Mouse (Mus musculus) gastrocnemius, adult 18-20 months (tissue): ENCODE data around the gene Zbtb21. TPM values are rescaled to one million over a fixed set of nuclear protein-coding genes. Genes with fewer than 3 reads are reported as not detected.
A peak's percentile ranks its signal among the peaks of the same experiment; 100 is the strongest.
"Not testable (repeated sequence)": the region's sequence is repeated elsewhere in the genome, so short reads cannot be mapped to it uniquely, and the experiment has no call there.

Source experiments
- DNase-seq: peaks from one replicate; pipeline ENCODE4 v3.0.0; 2021; ENCODE audit warnings: low spot score
- total RNA-seq, 2 experiments: library from RNA; stranded (reverse); gene quantifications; 2 replicates each; pipeline ENCODE4 v1.2.3; 2021

Zbtb21 gene
- total RNA-seq, 2 experiments from 2014 or later, result 6.3 to 11.9 TPM

DNA sequence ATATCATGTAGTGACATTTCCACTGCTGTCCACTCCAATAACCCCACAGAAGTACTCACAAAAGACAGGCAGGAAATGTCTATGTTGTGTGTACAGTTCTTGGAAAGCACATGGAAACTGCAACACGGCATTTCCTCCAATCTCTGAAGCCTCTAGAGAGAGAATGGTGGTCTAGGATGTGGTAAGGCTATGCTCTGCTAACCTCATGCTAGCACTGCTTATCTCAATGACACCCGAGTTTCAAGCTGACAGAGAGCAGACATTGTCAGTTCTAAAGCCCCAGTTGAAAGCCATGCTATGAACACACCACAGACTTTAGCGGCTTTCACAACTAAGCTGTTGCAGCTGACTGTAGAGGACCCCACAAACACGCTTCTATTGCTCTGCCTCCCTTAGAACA lies 13.6 kb downstream of the Zbtb21 start:
- no peak for DNase-seq

DNA sequence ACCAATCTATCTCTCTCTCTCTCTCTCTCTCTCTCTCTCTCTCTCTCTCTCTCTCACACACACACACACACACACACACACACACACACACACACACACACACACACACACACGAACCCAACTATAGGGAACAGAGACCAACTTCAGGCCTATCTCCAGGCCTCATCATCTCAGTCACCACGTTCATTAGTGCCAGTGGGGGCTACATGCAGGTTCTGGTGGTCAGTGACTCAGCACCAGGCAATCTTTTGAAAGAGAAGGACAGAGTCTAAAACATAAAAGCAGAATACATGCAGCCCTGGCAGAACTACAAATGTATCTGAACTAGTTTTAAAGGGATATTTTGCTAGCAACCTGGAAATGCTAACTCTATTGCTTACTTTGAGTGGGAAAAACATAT lies 15.4 kb downstream of the Zbtb21 start:
- not testable (repeated sequence) for DNase-seq

DNA sequence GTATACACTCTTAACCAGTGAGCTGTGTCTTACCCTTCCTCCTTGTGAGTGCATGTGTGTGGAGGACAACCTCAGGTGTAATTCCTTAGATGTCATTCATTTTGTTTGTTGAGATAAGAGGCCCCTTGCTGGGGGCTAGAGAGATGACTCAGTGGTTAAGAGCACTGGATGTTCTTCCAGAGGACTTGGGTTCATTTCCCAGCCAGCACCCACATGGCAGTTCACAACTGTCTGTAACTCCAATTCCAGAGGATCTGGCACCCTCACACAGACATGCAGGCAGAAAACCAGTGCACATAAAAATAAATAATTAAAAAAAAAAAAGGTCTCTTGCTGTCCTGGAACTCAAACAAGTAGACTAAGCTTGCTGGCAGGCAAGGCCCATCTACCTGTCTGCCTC lies 20.6 kb downstream of the Zbtb21 start:
- no peak for DNase-seq

GRCm38 (mm10) chr16:97940471-97940973 lies 21.9 kb downstream of the Zbtb21 start:
- DNase-seq, result no peak

DNA sequence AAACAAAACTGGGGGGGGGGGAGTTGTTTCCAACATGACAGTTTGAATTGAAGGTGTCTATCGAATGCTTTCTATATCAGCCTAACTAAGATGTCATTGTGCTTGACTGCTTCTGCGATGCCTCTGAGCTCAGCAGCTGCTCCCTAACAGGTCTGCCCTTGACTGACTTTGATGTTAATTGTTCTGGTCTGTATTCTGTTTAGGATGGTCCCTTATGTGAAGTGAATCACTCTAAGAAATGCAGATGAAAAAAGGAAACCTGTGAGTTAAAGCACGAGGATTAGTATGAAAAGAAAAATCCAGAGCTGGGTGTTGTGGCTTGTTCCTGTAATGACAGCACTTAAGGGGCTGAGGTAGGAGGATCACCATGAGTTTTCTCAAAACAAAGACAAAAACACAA lies 26.6 kb downstream of the Zbtb21 start:
- DNase-seq, result no peak

- DNase-seq, result peak; percentile 39
These were observed 32.2 kb downstream of the Zbtb21 start for GRCm38 (mm10) chr16:97930231-97930630.

- DNase-seq, result peak; percentile 55
These were observed 32.9 kb downstream of the Zbtb21 start for GRCm38 (mm10) chr16:97929520-97929919.

DNA sequence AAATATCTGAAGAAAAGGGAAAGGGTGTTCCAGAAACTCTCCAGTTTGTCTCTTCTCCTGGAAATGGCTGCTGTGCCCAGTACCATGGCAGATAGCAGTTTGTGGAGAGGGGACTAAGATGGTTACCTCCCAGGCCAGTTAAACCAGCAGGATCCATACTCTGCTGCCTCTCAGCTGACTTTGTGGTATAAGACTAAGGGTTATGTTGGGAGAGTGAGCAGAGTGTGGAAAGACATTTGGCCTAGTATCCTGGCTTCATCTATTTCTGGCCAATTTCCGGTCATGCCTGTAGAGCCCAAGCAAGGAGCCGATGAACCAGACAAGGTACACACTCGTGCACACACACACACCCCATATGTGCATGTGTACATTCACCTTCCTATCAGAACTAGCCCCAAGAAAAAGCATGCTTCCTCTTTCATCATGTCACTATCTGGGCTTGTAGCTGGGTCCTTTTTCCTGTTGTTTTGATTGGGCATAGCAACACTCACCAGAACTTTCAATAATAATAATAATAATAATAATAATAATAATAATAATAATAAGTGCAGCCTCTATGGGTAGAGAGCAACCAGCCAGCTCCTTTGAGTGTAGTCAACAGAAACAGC lies 35.0 kb downstream of the Zbtb21 start:
- DNase-seq, result no peak

DNA sequence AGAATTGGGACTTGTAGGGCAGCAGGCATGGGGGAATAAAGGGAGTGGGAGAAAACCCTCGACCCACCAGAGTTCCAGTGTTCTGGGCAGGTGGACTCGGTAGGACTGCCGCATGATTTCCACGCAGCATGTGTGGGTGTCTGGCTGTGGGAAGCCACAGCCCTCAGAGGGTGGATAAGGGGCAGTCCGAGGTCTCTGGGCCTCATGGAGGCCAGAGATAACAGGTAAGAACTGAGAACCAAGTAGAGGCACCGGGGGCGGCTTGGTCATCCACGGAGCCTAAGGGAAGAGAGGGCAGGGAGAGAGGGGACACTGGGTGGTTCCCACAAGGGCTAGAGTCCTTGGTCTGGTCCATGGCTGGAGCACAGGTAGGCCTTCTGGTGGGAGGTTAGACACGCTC lies 36.0 kb downstream of the Zbtb21 start:
- no peak for DNase-seq

DNA sequence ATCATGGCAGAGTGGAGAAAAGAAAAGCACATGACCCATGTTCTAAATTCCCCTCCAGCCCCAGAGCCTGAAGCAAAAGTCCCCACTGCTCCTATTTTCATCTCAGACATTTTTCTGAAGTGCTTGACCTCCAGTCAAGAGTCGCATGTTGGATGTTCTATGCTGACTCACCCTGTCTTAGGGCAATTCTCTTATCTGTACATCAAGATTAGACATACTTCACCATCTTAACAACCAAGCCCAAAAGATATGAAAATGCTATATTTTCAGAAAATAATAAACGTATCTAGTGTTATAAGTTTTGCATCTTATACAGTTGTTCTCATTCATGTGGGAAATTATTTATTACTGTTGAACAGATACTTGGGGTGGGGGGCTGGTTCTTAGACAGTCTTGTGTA lies 36.7 kb downstream of the Zbtb21 start:
- DNase-seq, result no peak

DNA sequence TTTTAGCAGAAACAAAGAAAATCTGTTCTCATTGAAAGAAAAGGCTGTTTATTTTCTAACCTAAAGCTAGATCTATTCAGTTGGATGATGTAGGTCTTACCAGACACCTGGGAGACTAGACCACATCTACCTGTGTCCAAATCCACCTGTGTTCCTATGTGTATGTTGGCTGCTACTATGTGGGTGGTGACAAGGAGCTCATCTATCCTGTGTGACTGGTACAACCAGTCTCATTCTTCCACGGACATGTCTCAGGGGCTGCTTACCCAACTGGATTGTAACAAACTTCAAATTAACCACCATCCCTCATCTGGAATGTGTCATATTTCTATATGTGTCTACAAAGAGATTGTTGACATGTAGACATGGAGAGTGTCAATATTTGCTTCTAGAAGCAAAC lies 38.7 kb downstream of the Zbtb21 start:
- no peak for DNase-seq

- no peak for DNase-seq
These were observed 39.7 kb downstream of the Zbtb21 start for GRCm38 (mm10) chr16:97922779-97923126.

DNA sequence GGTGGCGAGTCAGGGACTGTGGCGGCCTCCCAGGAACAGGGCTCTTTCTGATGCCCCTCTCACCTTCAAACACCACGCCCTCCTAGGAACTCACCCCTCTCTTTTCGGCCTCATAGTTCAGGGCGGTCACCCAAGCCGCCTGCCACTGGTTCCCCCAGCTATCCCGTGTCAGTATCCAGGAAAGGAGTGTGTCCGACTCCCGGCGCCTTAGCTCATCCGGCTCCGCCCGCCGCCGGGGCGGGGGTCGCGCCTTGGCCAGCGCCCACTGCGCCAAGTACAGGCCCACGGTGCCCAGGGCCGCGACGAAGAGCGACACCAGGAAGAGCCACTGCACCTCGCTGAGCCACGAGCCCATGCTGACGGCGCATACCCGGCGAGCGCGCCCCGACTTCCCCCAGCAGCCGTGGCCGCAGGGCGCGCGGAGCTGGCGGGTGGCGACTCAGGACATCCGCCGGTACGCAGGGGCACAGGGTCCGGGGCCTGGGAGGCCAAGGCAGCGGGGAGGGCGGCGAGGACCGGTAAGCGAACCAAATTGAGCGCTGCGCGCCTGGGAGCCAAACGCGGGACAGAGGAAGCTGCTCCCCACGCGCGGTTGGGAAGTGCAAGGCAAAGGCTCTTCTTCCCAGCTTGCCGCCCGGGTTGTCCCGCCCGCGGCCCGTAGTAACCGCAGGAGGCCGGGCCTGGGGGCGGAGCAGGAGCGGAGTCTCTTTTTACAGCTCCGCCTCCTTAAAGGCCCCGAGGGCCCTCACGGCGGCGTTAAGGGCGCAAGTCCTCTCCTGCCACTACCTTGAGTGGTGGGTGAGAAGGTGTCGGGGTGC lies 40.3 kb downstream of the Zbtb21 start:
- DNase-seq, result peak; percentile 92

GRCm38 (mm10) chr16:97920621-97921020 lies 41.8 kb downstream of the Zbtb21 start:
- peak; percentile 86 for DNase-seq

GRCm38 (mm10) chr16:97919793-97920192 lies 42.6 kb downstream of the Zbtb21 start:
- DNase-seq, result peak; percentile 51

- no peak for DNase-seq
These were observed 49.5 kb downstream of the Zbtb21 start for GRCm38 (mm10) chr16:97912873-97913272.

DNA sequence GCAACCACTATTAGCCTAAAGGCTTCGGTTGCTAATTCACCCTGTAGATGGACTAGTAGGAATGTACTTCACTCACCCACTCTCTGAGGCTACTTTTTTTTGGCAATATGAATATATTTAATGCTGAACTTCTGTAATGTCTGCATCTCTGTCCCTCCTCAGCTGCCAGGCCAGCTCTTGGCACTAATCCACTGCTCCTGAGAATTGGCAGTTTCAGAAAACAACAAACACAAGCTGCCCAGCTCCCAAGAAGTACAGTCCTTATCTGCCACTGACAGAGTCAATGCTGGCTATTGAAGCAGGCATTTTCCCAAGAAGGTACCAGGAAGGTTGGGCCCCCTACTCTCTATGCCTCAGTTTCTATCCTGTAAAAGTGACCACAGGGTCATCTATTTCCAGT lies 53.1 kb downstream of the Zbtb21 start:
- no peak for DNase-seq

- DNase-seq, result no peak
These were observed 54.9 kb downstream of the Zbtb21 start for GRCm38 (mm10) chr16:97907496-97907895.

DNA sequence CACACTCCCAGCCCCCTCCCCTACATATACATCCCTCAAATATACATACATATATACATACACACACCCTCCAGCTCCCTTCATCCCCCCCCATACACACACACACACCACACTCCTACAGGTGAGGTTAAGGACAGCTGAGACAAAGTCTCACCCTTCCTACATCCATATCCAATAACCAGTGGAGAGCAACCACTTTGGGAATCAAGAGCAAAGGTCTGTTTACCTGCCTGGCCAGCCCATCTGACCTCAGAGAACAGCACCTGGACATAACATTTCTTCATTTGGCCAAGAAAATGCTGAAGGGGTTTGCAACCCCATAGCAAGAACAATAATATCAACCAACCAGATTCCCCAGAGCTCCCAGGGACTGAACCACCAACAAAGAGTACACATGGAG lies 56.1 kb downstream of the Zbtb21 start:
- no peak for DNase-seq

DNA sequence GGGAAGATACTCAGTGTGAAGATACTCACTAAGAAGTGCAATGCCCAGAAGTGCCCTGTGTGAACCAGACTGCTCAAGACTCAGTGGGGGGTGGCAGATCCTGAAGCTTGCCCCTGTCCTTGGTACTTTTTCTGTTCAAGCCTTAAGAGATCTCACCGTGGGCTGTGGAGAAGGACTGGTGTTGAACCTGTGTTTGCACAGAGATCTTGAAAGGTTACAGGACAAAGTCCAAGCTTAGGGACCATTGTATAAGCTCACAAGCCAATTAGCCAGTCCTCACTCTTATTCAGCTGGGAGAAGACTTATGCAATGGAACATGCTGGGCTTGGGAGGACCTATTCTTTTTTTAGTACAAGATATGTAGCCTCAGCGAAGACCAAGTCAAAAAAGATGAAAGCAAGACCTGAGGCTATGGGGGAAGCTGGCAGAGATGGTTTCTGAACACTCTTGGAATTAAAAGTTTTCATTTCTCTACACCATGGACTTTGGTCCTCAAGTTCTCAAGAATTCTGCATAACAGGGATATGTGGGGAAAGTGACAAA lies 56.9 kb downstream of the Zbtb21 start:
- DNase-seq, result peak; percentile 26

- no peak for DNase-seq
These were observed 58.4 kb downstream of the Zbtb21 start for GRCm38 (mm10) chr16:97904035-97904434.

DNA sequence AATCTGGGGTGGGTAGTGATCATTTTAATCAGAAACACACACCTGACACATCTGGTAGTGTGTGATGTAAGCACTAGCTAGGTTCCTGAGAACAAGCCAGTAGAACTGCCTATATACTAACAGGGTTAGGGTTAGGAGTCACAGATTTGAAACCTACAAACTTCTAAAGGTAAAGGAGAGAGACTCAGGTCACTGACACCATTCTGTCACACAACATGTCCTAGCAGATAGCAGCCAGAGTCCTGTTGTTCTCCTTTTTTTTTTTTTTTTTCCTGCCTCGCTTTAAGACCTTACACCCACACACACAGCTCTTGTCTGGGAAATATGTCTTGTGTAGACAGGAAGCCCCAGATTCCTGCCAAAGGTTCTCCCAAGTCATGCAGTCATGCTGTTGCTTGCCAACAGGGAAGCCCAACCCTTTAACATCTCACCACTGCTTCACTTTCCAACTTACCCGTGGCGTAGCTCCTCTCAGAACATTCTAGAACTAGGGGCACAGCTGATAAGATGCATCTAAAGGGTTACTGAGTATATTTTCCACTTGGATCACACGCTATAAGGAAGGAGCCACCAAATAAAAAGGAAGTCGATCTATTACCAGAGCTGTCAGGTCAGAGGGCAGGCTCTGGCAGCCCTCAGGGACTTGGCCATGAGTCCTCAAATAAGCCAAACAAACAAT lies 64.9 kb downstream of the Zbtb21 start:
- peak; percentile 84 for DNase-seq
